In genomic region chr14:40911529-40911928, GRCm38 (mm10) we compare ENCODE assay signal across 25 mouse cellular contexts. TPM values are rescaled to one million over a fixed set of nuclear protein-coding genes. Genes with fewer than 3 reads are reported as not detected.
"Had no signal": no experiment of that assay in that cellular context is flagged by ENCODE, and none has a peak within 500 bp of the region (broad histone marks: within the 10 kb centered on the region; RNA-seq: fewer than 3 reads in every experiment).

No protein-coding gene starts in this region.

- DNase-seq: gastrocnemius, postnatal 25 days; heart, adult 18-20 months; heart, postnatal 10 days; heart, postnatal 4 days; kidney, adult 18-20 months; kidney, adult 8-10 months; kidney, postnatal 10 days; kidney, postnatal 4 days; liver; liver, embryonic 13.5 days had no signal

- H3K27me3 ChIP-seq: heart, embryonic 12.5 days; hindbrain, embryonic 12.5 days; intestine, embryonic 15.5 days; limb, embryonic 12.5 days; liver, embryonic 13.5 days; liver, embryonic 15.5 days had no signal

- H3K4me2 ChIP-seq: heart, embryonic 12.5 days; hindbrain, embryonic 12.5 days; hindbrain, embryonic 14.5 days; intestine, embryonic 15.5 days; limb, embryonic 12.5 days; liver, embryonic 11.5 days; liver, embryonic 13.5 days; liver, embryonic 15.5 days had no signal

- H3K27ac ChIP-seq: heart, embryonic 10.5 days; hindbrain, embryonic 10.5 days; hindbrain, embryonic 12.5 days; hindbrain, embryonic 14.5 days; intestine, embryonic 15.5 days; layer of hippocampus, adult 2 months; limb, embryonic 10.5 days; limb, embryonic 12.5 days; liver, embryonic 13.5 days; liver, embryonic 15.5 days had no signal

- ATAC-seq: hindbrain, embryonic 16.5 days; inflammation-experienced regulatory T-cells, adult 6 months; intestine, embryonic 15.5 days; intestine, postnatal 0 days had no signal

- H3K4me3 ChIP-seq: heart, embryonic 10.5 days; heart, embryonic 12.5 days; hindbrain, embryonic 10.5 days; hindbrain, embryonic 12.5 days; intestine, embryonic 15.5 days; layer of hippocampus, adult 2 months; limb, embryonic 10.5 days; limb, embryonic 12.5 days; liver, embryonic 13.5 days; liver, embryonic 15.5 days had no signal

RNA-seq across cellular contexts. Expression of gene Sh2d4b, which starts 18.5 kb away (rescaled TPM):
- total RNA-seq: granulocyte monocyte progenitor cell, adult 5-6 weeks had no signal
- polyA plus RNA-seq: intestine, postnatal 0 days had no signal
